ENCODE assay signal across 27 mouse cellular contexts in the genomic region with DNA sequence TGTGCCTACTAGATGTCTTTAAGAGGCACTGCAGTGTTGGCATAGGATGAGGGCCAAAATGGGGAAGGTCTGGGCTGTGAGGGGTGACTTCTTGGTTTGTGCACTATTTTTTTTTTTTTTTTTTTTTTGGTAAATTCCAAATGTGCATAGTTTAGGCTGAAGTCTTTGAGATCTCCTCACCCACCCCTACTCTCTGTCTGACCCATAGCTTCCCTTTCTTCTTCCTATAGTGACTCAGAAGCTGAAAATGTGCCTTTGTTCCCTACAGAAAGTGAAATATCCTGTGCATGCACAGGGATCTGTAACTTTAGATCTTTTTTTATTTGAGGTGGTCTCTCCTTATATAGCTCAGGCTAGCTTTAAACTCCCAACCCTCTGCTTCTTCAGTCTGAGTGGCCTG. TPM values are rescaled to one million over a fixed set of nuclear protein-coding genes. Genes with fewer than 3 reads are reported as not detected.
A peak's percentile ranks its signal among the peaks of the same experiment; 100 is the strongest.
DNase-seq lines count a peak whose midpoint lies in the region; ATAC-seq and TF ChIP-seq lines count a peak whose summit lies in the region.
"Had no signal": no experiment of that assay in that cellular context is flagged by ENCODE, and none has a peak within 500 bp of the region (broad histone marks: within the 10 kb centered on the region; RNA-seq: fewer than 3 reads in every experiment).

No protein-coding gene starts in this region.

- TF ChIP-seq CTCF in lung, postnatal 0 days (IDR thresholded peaks at IDR 0.05) = no peak
- no peak for TF ChIP-seq CTCF in Patski (IDR thresholded peaks at IDR 0.05)
- TF ChIP-seq CTCF in liver, postnatal 0 days (IDR thresholded peaks at IDR 0.05; ENCODE audit: low read depth) = no peak

- H3K4me1 ChIP-seq in lung, postnatal 0 days (ENCODE audit: insufficient read depth, low read depth, low read length) = peaks cover 5% of the 10 kb centered on the region; the same call in 1 of the 2 replicates
- no peaks in the 10 kb centered on the region for H3K4me1 ChIP-seq in liver, postnatal 0 days (ENCODE audit: insufficient read depth)
- peaks cover 17% of the 10 kb centered on the region for H3K4me1 ChIP-seq in hindbrain, embryonic 14.5 days (replicated peaks; ENCODE audit: control insufficient read depth, insufficient read depth, low read length)

- H3K27me3 ChIP-seq in lung, postnatal 0 days (replicated peaks; ENCODE audit: insufficient read depth, low read length) = no peaks in the 10 kb centered on the region
- no peaks in the 10 kb centered on the region for H3K27me3 ChIP-seq in Patski
- no peaks in the 10 kb centered on the region for H3K27me3 ChIP-seq in liver, postnatal 0 days (ENCODE audit: insufficient read depth, low read length)
- no peaks in the 10 kb centered on the region for H3K27me3 ChIP-seq in hindbrain, embryonic 14.5 days (ENCODE audit: control insufficient read depth, insufficient read depth, low read length)
- H3K27me3 ChIP-seq: embryonic facial prominence, embryonic 15.5 days; forebrain, embryonic 13.5 days; heart, embryonic 13.5 days; hindbrain, embryonic 13.5 days; intestine, embryonic 15.5 days had no signal

- no peak overlapping the region for H3K4me2 ChIP-seq in lung, postnatal 0 days (replicated peaks; ENCODE audit: low read depth, low read length)
- H3K4me2 ChIP-seq in liver, postnatal 0 days (ENCODE audit: low read depth, low read length) = no peak overlapping the region
- H3K4me2 ChIP-seq in hindbrain, embryonic 14.5 days (replicated peaks) = no peak overlapping the region
- H3K4me2 ChIP-seq: embryonic facial prominence, embryonic 15.5 days; forebrain, embryonic 13.5 days; heart, embryonic 13.5 days; hindbrain, embryonic 13.5 days; intestine, embryonic 15.5 days had no signal

- H3K27ac ChIP-seq in lung, postnatal 0 days (ENCODE audit: low read length) = no peak overlapping the region
- no peak overlapping the region for H3K27ac ChIP-seq in liver, postnatal 0 days (ENCODE audit: low read depth)
- H3K27ac ChIP-seq in hindbrain, embryonic 14.5 days = no peak overlapping the region
- H3K27ac ChIP-seq: embryonic facial prominence, embryonic 15.5 days; forebrain, embryonic 13.5 days; heart, embryonic 13.5 days; hindbrain, embryonic 13.5 days; intestine, embryonic 15.5 days had no signal

- H3K36me3 ChIP-seq in lung, postnatal 0 days (ENCODE audit: insufficient read depth, low read length) = no peaks in the 10 kb centered on the region
- H3K36me3 ChIP-seq in liver, postnatal 0 days (replicated peaks; ENCODE audit: insufficient read depth, low read length) = no peaks in the 10 kb centered on the region
- no peaks in the 10 kb centered on the region for H3K36me3 ChIP-seq in hindbrain, embryonic 14.5 days (replicated peaks; ENCODE audit: control insufficient read depth, insufficient read depth)
- H3K36me3 ChIP-seq: embryonic facial prominence, embryonic 15.5 days; heart, embryonic 13.5 days; hindbrain, embryonic 13.5 days; intestine, embryonic 15.5 days had no signal

- DNase-seq in lung, postnatal 0 days (ENCODE audit: low spot score) = peak; percentile 24
- no peak for DNase-seq in lung, postnatal 14 days
- peak; percentile 34 for DNase-seq in 416B (ENCODE audit: low read depth)
- peak; percentile 27 for DNase-seq in Patski (ENCODE audit: low read depth, low spot score)
- no peak for DNase-seq in liver, postnatal 0 days
- no peak for DNase-seq in hindbrain, embryonic 14.5 days (ENCODE audit: low spot score)
- DNase-seq: adrenal gland, adult 2 months; adrenal gland, postnatal 25 days; B cell, adult 2 months; cerebellum, adult 2 months; cerebellum, postnatal 10 days; embryo, embryonic 11 days; forebrain, postnatal 0 days; gastrocnemius, postnatal 14 days; heart, postnatal 4 days had no signal

- H3K9me3 ChIP-seq in lung, postnatal 0 days (ENCODE audit: low read length) = no peaks in the 10 kb centered on the region
- no peaks in the 10 kb centered on the region for H3K9me3 ChIP-seq in liver, postnatal 0 days (ENCODE audit: low read length)
- no peaks in the 10 kb centered on the region for H3K9me3 ChIP-seq in hindbrain, embryonic 14.5 days (ENCODE audit: control insufficient read depth, low read length)
- H3K9me3 ChIP-seq: embryonic facial prominence, embryonic 15.5 days; forebrain, embryonic 13.5 days; heart, embryonic 13.5 days; hindbrain, embryonic 13.5 days; intestine, embryonic 15.5 days had no signal

- in situ Hi-C loops in Patski (cut with MboI; ENCODE audit: low pct_unique_long_range_greater_than_20kb) = no loop called here

- no peak for ATAC-seq in lung, postnatal 0 days
- ATAC-seq in Patski = no peak
- peak; percentile 15; the same call in 1 of the 2 replicates for ATAC-seq in megakaryocyte progenitor cell, adult 5-6 weeks (replicated peaks; ENCODE audit: poor library complexity)
- ATAC-seq in liver, postnatal 0 days = no peak
- ATAC-seq in hindbrain, embryonic 14.5 days (ENCODE audit: low FRiP score) = no peak
- ATAC-seq: CD4-positive, CD25-positive, alpha-beta regulatory T cell, adult 4 months; forebrain, embryonic 13.5 days; forebrain, postnatal 0 days; intestine, embryonic 15.5 days had no signal

- POLR2A ChIA-PET in Patski (lab: Charles Lee) = interaction anchor here (0.7 to 1.9 kb wide), 3 partner anchors 46 to 940 kb away, joined by 3 to 4 read pairs (median 4); a partner anchor contains a TSS

- no peak for TF ChIP-seq EP300 in lung, postnatal 0 days (IDR thresholded peaks at IDR 0.05)
- no peak for TF ChIP-seq EP300 in liver, postnatal 0 days (IDR thresholded peaks at IDR 0.05; ENCODE audit: low read depth)

- CTCF ChIA-PET in Patski (lab: Charles Lee) = interaction anchor here (0.9 to 7.3 kb wide), 5 partner anchors 13 to 69 kb away, joined by 3 to 43 read pairs (median 5); a partner anchor contains a TSS

- no peak overlapping the region for H3K4me3 ChIP-seq in lung, postnatal 0 days (ENCODE audit: low read depth, low read length)
- H3K4me3 ChIP-seq in liver, postnatal 0 days (ENCODE audit: low read depth, low read length) = no peak overlapping the region
- no peak overlapping the region for H3K4me3 ChIP-seq in hindbrain, embryonic 14.5 days (replicated peaks; ENCODE audit: low read length)
- H3K4me3 ChIP-seq: embryonic facial prominence, embryonic 15.5 days; erythroblast, embryonic 14.5 days; forebrain, embryonic 13.5 days; heart, embryonic 13.5 days; hindbrain, embryonic 13.5 days; intestine, embryonic 15.5 days had no signal

- no peak overlapping the region for H3K9ac ChIP-seq in lung, postnatal 0 days (replicated peaks; ENCODE audit: low read depth)
- no peak overlapping the region for H3K9ac ChIP-seq in liver, postnatal 0 days (replicated peaks)
- H3K9ac ChIP-seq in hindbrain, embryonic 14.5 days = no peak overlapping the region
- H3K9ac ChIP-seq: embryonic facial prominence, embryonic 15.5 days; forebrain, embryonic 13.5 days; forebrain, postnatal 0 days; heart, embryonic 13.5 days; hindbrain, embryonic 13.5 days; intestine, embryonic 15.5 days had no signal

RNA-seq across cellular contexts. Expression of a gene that starts 17.7 kb away (rescaled TPM):
- polyA plus RNA-seq in lung, postnatal 0 days (2015; fragmentation: Nextera tagmentation; extraction: Ambion mirVana) = not detected in 2 replicates
- polyA plus RNA-seq in Patski (2021) = not detected
- not detected in 2 replicates for total RNA-seq in megakaryocyte progenitor cell, adult 5-6 weeks (2015)
- total RNA-seq in megakaryocyte progenitor cell, adult 5-6 weeks (2017) = not detected in 2 replicates
- not detected in 2 replicates for polyA plus RNA-seq in liver, postnatal 0 days (2015; fragmentation: Nextera tagmentation; extraction: Ambion mirVana)
- polyA plus RNA-seq in hindbrain, embryonic 14.5 days (2014; fragmentation: Nextera tagmentation; extraction: Ambion mirVana) = not detected in 2 replicates
- total RNA-seq: adrenal gland, adult 2 months; adrenal gland, postnatal 25 days; forebrain, postnatal 0 days; gastrocnemius, adult 18-20 months; gastrocnemius, postnatal 14 days; heart, postnatal 4 days; MEL had no signal
- polyA plus RNA-seq: adrenal gland, adult 2 months; CD4-positive, CD25-positive, alpha-beta regulatory T cell, adult 4 months; embryonic facial prominence, embryonic 11.5 days; erythroblast, embryonic 14.5 days; forebrain, embryonic 13.5 days; forebrain, postnatal 0 days; heart, embryonic 13.5 days; heart, postnatal 0 days; hindbrain, embryonic 13.5 days; intestine, embryonic 15.5 days had no signal

RNA-seq across cellular contexts. Expression of a gene that starts 18.3 kb away (rescaled TPM):
- polyA plus RNA-seq in lung, postnatal 0 days (2015; fragmentation: Nextera tagmentation; extraction: Ambion mirVana) = 0.23 and 0.30 TPM in 2 replicates
- 0.04 TPM for polyA plus RNA-seq in Patski (2021)
- total RNA-seq in megakaryocyte progenitor cell, adult 5-6 weeks (2015) = 0.56 TPM in 1 of 2 replicates, not detected in the other
- total RNA-seq in megakaryocyte progenitor cell, adult 5-6 weeks (2017) = 0.64 TPM in 1 of 2 replicates, not detected in the other
- polyA plus RNA-seq in liver, postnatal 0 days (2015; fragmentation: Nextera tagmentation; extraction: Ambion mirVana) = not detected in 2 replicates
- 2.4 and 3.3 TPM in 2 replicates for polyA plus RNA-seq in hindbrain, embryonic 14.5 days (2014; fragmentation: Nextera tagmentation; extraction: Ambion mirVana)
- total RNA-seq: adrenal gland, adult 2 months; adrenal gland, postnatal 25 days; gastrocnemius, adult 18-20 months; gastrocnemius, postnatal 14 days; heart, postnatal 4 days; MEL had no signal
- polyA plus RNA-seq: adrenal gland, adult 2 months; erythroblast, embryonic 14.5 days; heart, embryonic 13.5 days; heart, postnatal 0 days had no signal

RNA-seq across cellular contexts. Expression of a gene that starts 46.4 kb away (rescaled TPM):
- polyA plus RNA-seq in lung, postnatal 0 days (2015; fragmentation: Nextera tagmentation; extraction: Ambion mirVana) = 42.5 and 48.7 TPM in 2 replicates
- 115 TPM for polyA plus RNA-seq in Patski (2021)
- total RNA-seq in megakaryocyte progenitor cell, adult 5-6 weeks (2015) = 138 and 148 TPM in 2 replicates
- total RNA-seq in megakaryocyte progenitor cell, adult 5-6 weeks (2017) = 235 and 313 TPM in 2 replicates
- 21.5 and 23.9 TPM in 2 replicates for polyA plus RNA-seq in liver, postnatal 0 days (2015; fragmentation: Nextera tagmentation; extraction: Ambion mirVana)
- 38.1 and 41.8 TPM in 2 replicates for polyA plus RNA-seq in hindbrain, embryonic 14.5 days (2014; fragmentation: Nextera tagmentation; extraction: Ambion mirVana)

Comparison
In these comparisons a context has a peak if more than half of its experiments do, and no peak if none do; other contexts are left out.
1. DNase-seq: peak in lung, postnatal 0 days (single experiment), 416B (single experiment) and Patski (single experiment); none in lung, postnatal 14 days (single experiment), liver, postnatal 0 days (single experiment) and hindbrain, embryonic 14.5 days (single experiment).